Mouse (Mus musculus) ES-Bruce4 (cell line): ENCODE measurements at regions not wholly inside any gene's neighbourhood (a gene's known extent, or its start where the extent isn't known, plus 50 kb on each side); places are given as distances from the start of the nearest gene placed in this dataset.

Experiments
- CTCF ChIP-seq: IDR thresholded peaks from one replicate; pipeline ENCODE4 v1.8.1; 2011; ENCODE audit warnings: low read depth, low read length
- EP300 ChIP-seq: IDR thresholded peaks from 2 replicates; pipeline ENCODE4 v1.6.1; 2011; ENCODE audit warnings: low read depth, low read length; ENCODE audit not compliant: insufficient read depth

- no peak for TF ChIP-seq CTCF
- no peak for TF ChIP-seq EP300
These were observed 98.1 kb upstream of the Eef2kmt start for GRCm38 (mm10) chr16:5353881-5354280.
